Mouse (Mus musculus): Measurements from ENCODE around the gene Ptprg. TPM values are rescaled to one million over a fixed set of nuclear protein-coding genes. Genes with fewer than 3 reads are reported as not detected.

The Ptprg gene
- total and polyA plus RNA-seq, 3 experiments: not detected

- TF ChIP-seq POLR2AphosphoS5 (IDR thresholded peaks at IDR 0.05; ENCODE audit: borderline replicate concordance, low read depth, low read length) (no peak), JUND (IDR thresholded peaks at IDR 0.05; ENCODE audit: low read depth, low read length) (no peak), SIN3A (IDR thresholded peaks at IDR 0.05; ENCODE audit: low read length) (no peak)
- Histone ChIP-seq H3K27ac (ENCODE audit: control insufficient read depth, low read depth, low read length) (no peak overlapping the region), H3K36me3 (ENCODE audit: control insufficient read depth in 1 of 2, insufficient read depth in 2 of 2, low read length in 2 of 2) (no peaks in the 10 kb centered on the region), H3K9ac (ENCODE audit: control insufficient read depth, low read depth, low read length, poor library complexity, severe bottlenecking) (no peak overlapping the region), H3K79me2 (ENCODE audit: control insufficient read depth, insufficient read depth, low read length, poor library complexity) (no peaks in the 10 kb centered on the region), H3K4me1 (ENCODE audit: control insufficient read depth in 1 of 2, insufficient read depth in 2 of 2, low read length in 2 of 2) (no peaks in the 10 kb centered on the region), H3K27me3 (ENCODE audit: control insufficient read depth in 1 of 2, insufficient read depth in 2 of 2, low read length in 2 of 2) (no peaks in the 10 kb centered on the region), H3K4me3 (ENCODE audit: control insufficient read depth in 1 of 2, insufficient read depth in 1 of 2, low read depth in 2 of 2, low read length in 2 of 2) (no peak overlapping the region), H3K9me3 (replicated peaks; ENCODE audit: insufficient read depth, low read length) (no peaks in the 10 kb centered on the region)
- no peak for DNase-seq (ENCODE audit: low read depth, low spot score)
These were observed 12.0 kb downstream of the Ptprg start for GRCm38 (mm10) chr14:11565283-11565682.

- H3K9me3 ChIP-seq (replicated peaks; ENCODE audit: insufficient read depth, low read length): no peaks in the 10 kb centered on the region
- H3K9ac ChIP-seq (ENCODE audit: control insufficient read depth, low read depth, low read length, poor library complexity, severe bottlenecking): no peak overlapping the region
These were observed 16.4 kb downstream of the Ptprg start for GRCm38 (mm10) chr14:11569734-11570133.

DNA sequence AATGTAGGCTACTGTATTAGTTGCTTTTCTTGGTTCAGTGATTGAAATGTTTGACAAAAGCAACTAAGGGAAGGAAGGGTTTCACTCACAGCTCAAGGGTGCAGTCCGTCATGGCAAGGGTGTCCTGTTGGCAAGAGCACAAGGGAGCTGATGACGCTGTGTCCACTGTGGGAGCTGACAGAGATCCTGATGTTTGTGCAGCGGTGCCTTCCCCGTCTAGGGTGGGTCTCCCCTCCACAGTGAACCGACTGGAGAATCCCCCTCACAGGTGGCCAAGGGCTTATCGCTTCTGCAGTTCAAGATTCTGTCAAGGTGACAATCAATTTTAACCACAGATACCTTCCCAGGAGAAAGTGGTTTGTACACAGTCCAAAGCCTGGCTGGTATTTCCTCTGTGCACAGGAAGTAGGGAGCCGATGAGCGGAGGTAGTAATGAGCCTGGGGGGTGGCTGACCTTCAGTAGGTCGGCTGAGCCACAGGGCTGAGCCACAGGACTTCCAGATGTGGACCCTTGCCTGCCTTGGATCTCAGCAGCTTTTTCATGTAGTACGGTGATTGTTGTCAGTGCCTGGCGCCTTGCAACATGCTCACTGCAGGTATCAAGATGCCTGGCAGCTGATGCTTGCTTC, 18.5 kb downstream of the Ptprg start:
- no peaks in the 10 kb centered on the region for H3K4me1 ChIP-seq (ENCODE audit: control insufficient read depth in 1 of 2, insufficient read depth in 2 of 2, low read length in 2 of 2)
- no peak for DNase-seq (ENCODE audit: low read depth, low spot score)
- no peaks in the 10 kb centered on the region for H3K79me2 ChIP-seq (ENCODE audit: control insufficient read depth, insufficient read depth, low read length, poor library complexity)
- H3K9ac ChIP-seq (ENCODE audit: control insufficient read depth, low read depth, low read length, poor library complexity, severe bottlenecking): no peak overlapping the region
- no peak overlapping the region for H3K4me3 ChIP-seq (ENCODE audit: control insufficient read depth in 1 of 2, insufficient read depth in 1 of 2, low read depth in 2 of 2, low read length in 2 of 2)
- H3K36me3 ChIP-seq (ENCODE audit: control insufficient read depth in 1 of 2, insufficient read depth in 2 of 2, low read length in 2 of 2): no peaks in the 10 kb centered on the region
- no peak overlapping the region for H3K27ac ChIP-seq (ENCODE audit: control insufficient read depth, low read depth, low read length)
- TF ChIP-seq MYC (IDR thresholded peaks at IDR 0.05; ENCODE audit: low read depth, low read length) (no peak), SIN3A (IDR thresholded peaks at IDR 0.05; ENCODE audit: low read length) (no peak), BHLHE40 (IDR thresholded peaks at IDR 0.05; ENCODE audit: borderline replicate concordance, low read depth, low read length) (no peak), GABPA (IDR thresholded peaks at IDR 0.05; ENCODE audit: low read depth, low read length) (no peak), MAZ (IDR thresholded peaks at IDR 0.05; ENCODE audit: low read depth, low read length) (no peak)
- H3K27me3 ChIP-seq (ENCODE audit: control insufficient read depth in 1 of 2, insufficient read depth in 2 of 2, low read length in 2 of 2): no peaks in the 10 kb centered on the region
- no peaks in the 10 kb centered on the region for H3K9me3 ChIP-seq (replicated peaks; ENCODE audit: insufficient read depth, low read length)

More at GRCm38 (mm10) chr14:11569734-11570133, 16.4 kb downstream of the Ptprg start:
- Histone ChIP-seq H3K4me1 (ENCODE audit: control insufficient read depth in 1 of 2, insufficient read depth in 2 of 2, low read length in 2 of 2) (no peaks in the 10 kb centered on the region), H3K27me3 (ENCODE audit: control insufficient read depth in 1 of 2, insufficient read depth in 2 of 2, low read length in 2 of 2) (no peaks in the 10 kb centered on the region), H3K79me2 (ENCODE audit: control insufficient read depth, insufficient read depth, low read length, poor library complexity) (no peaks in the 10 kb centered on the region), H3K27ac (ENCODE audit: control insufficient read depth, low read depth, low read length) (no peak overlapping the region), H3K36me3 (ENCODE audit: control insufficient read depth in 1 of 2, insufficient read depth in 2 of 2, low read length in 2 of 2) (no peaks in the 10 kb centered on the region), H3K4me3 (ENCODE audit: control insufficient read depth in 1 of 2, insufficient read depth in 1 of 2, low read depth in 2 of 2, low read length in 2 of 2) (no peak overlapping the region)
- TF ChIP-seq MEF2A (IDR thresholded peaks at IDR 0.05; ENCODE audit: extremely low read depth, insufficient replicate concordance, low read depth, low read length, poor library complexity, severe bottlenecking): no peak
- TF ChIP-seq SMC3 (IDR thresholded peaks at IDR 0.05; ENCODE audit: low read depth, low read length): no peak
- no peak for TF ChIP-seq SIN3A (IDR thresholded peaks at IDR 0.05; ENCODE audit: low read length)
- no peak for TF ChIP-seq ELF1 (IDR thresholded peaks at IDR 0.05; ENCODE audit: low read depth, low read length)
- no peak for TF ChIP-seq UBTF (IDR thresholded peaks at IDR 0.05; ENCODE audit: borderline replicate concordance, insufficient read depth, low read depth, low read length)
- TF ChIP-seq MAX (IDR thresholded peaks at IDR 0.05; ENCODE audit: low read length): no peak
- TF ChIP-seq POLR2AphosphoS2 (IDR thresholded peaks at IDR 0.05; ENCODE audit: low read length): no peak
- no peak for TF ChIP-seq JUND (IDR thresholded peaks at IDR 0.05; ENCODE audit: low read depth, low read length)
- DNase-seq (ENCODE audit: low read depth, low spot score): no peak
